Mouse (Mus musculus) layer of hippocampus, postnatal 10 days (tissue): ENCODE data around the gene Ccdc22. TPM values are rescaled to one million over a fixed set of nuclear protein-coding genes. Genes with fewer than 3 reads are reported as not detected.
A peak's percentile ranks its signal among the peaks of the same experiment; 100 is the strongest.

Experiments used
- DNase-seq, 2 experiments: peaks; one replicate each; pipeline ENCODE4 v3.0.0; 2021; ENCODE audit warnings: low spot score in 2 of 2
- long read RNA-seq: library from polyadenylated mRNA; stranded (forward); transcript quantifications from one replicate; pipeline ENCODE4 v2.0.0, GENCODE M21; 2023
- total RNA-seq, 2 experiments: library from RNA; stranded (reverse); gene quantifications; 2 replicates each; pipeline ENCODE4 v1.2.3; 2021

Gene Ccdc22
- 10 to 100 TPM; 21.3 to 23.4 TPM for total RNA-seq
- long read RNA-seq, transcript Ccdc22-201 (17 exons, 2,353 nt) = major isoform, 26 of 34 reads
- long read RNA-seq, partial matches to known transcripts = 3 of 34 reads
- long read RNA-seq, other reads (novel, unspliced or antisense) = 4 of 34 reads

DNA sequence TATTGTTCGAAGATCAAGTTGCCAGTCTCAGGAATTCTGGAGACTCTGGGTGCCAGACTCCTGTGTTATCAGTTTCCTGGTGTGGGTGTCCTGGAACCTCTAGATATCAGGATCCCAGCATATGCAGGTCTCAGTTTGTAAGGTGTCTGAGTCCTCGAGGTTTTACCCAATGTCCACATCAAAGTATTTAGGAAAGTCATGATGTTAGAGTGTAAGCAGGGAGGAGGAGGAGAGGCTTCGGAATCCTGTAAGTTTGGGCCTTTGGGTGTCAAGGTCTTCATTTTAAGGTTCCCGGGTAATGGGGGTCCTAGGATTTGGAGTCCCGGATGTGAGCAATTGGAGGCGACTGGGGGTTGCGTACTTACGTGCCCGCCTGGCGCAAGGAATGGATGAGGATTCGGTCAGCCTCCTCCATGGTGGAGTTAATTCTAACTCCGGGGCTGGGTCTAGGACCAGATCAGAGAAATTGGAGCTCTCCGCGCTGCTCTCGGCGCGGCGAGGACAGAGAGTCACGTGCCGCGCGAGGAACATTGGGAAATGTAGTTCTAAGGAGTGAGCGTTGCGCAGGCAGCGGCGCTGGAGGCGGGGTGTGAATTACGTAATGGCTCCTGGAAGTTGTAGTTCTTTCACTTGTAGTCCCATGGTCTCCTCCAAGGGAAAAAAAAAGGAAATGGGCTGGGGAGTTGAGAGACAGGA is at the start of gene Ccdc22:
Ccdc22 (minus strand) TSS at position 639 of the 696 bp plus-strand sequence.
- peak; percentile 70 to 75 for DNase-seq

DNA sequence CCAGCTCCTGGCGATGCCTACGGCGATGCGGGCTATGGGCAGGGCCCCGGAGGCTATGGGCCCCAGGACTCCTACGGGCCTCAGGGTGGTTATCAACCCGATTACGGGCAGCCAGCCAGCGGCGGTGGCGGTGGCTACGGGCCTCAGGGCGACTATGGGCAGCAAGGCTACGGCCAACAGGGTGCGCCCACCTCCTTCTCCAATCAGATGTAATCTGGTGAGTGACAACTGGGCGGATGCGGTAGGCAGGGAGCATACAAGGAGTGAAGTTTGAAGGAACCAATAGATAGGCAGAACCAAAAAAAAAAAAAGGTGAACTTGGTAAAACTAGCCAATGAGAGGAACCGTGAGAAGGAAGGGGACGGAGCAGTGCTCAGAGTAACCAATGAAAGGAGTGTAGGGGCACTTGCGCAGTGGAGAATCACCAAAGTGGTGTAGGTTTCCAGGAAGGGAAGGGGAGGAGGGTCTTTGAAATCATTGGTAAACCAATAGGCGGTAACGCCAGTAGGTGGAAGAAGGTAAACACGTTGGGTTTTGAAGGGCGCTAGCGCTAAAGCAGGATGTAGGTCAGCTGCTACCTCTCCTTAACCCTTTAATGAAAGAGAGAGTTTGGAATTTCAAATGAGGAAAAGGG is 43.5 kb upstream of the Ccdc22 start:
- DNase-seq = peak; percentile 65 to 69

DNA sequence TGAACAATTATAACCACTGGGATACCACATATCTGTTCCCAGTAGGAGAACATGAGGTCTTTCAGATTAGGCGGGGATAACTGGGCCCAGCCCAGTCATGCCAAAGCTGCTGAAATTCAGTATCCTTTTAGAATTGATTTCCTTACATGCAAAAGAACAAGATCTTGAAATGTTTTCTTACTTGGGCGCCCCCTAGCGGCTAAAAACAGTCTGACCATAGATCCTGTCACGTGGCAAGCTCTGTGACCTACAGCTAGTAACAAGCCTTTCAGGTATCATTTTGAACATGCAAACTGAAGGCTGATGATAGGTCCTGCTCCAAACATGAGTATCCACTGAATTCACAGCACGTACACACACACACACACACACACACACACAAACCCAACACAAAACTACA is 40.0 kb upstream of the Ccdc22 start:
- peak; percentile 75 to 80 for DNase-seq

DNA sequence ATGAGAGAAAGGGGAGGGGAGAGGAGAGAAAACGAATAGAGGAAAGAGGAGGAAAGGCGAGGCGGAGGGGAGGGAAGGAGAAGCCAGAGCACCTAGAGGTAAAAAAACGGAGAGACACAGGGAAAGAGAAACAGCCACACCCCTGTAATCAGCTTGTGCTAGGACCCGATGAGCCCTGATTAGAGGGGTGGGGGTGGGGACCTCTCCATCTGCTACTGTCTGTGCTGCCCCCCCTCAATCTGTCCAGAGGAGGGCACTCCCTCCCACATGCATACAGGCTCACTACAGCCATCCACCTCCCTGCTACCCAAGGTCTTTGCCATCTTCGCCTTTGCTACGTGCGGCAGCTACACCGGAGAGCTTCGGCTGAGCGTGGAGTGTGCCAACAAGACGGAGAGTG is 35.5 kb upstream of the Ccdc22 start:
- DNase-seq = no peak

DNA sequence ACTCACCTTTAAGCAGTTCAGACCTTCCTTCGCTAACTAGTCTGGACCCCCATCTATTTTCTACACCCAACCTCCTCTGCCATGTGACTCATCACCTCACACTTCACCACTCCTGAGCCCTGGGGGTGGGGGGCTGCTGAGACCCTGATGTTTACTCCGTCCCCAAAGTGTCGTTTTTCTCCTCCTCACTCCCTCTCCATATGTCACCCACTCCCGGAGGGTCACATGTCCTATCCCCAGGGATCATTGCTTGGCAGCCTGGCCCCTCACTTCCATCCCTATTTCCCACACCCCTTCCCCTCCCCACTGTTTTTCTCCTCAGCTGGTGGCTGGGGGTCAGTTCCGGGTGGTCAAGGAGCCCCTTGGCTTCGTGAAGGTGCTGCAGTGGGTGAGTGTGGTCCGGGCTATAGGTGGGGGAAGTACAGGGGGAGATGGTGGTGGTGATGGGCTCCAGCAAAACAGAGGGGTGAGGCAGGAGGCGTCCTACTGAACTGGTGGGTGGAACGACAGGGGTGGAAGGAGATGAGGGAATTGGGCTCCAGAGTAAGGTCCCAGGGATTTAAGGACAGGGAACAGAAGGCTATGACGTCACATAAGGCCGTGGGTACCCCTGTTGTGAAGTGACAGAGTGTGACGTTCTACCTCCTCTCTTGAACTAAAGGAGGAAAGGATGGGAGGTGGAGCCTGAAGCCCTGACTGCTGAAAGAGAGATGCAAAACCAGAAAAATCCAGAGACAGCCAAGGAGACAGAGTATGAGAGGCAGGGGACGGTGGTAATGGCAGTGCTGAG is 34.4 kb upstream of the Ccdc22 start:
- no peak for DNase-seq

DNA sequence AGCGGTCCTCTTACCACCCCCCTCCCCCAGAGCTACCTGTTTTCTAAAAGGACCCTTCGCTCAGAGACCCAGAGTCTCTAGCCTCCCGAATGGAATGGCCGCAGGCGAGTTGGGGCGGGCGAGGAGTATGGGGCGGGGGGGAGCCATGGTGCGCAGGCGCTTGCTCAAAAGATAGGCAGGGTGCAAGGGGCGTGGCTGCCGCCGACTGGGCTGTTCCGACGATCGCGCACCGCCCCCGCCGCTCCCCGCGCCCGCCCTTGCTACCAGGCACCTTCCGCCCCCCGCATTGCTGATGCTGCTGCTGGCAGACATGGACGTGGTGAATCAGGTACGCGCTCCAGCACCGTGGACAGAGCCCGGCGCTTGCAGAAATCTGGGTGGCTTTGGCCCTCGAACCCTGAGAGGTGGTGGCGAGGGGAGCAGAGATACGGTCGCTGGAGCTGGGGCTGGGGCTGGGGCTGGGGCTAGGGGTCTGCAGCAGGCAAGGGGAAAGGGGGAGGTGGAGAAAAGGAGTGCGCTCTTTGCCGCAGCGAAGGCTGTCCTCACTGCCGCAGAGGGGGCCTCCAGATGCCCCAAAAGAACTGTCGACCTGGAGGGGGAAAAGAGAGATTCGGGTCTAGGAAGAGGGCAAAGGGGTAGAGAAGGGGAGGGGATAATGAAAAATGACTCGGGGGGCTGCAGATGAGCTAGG is 33.2 kb upstream of the Ccdc22 start, which contains the start of gene Syp:
Syp (plus strand) TSS at position 71 of the 691 bp plus-strand sequence.
- peak; percentile 88 to 89 for DNase-seq

DNA sequence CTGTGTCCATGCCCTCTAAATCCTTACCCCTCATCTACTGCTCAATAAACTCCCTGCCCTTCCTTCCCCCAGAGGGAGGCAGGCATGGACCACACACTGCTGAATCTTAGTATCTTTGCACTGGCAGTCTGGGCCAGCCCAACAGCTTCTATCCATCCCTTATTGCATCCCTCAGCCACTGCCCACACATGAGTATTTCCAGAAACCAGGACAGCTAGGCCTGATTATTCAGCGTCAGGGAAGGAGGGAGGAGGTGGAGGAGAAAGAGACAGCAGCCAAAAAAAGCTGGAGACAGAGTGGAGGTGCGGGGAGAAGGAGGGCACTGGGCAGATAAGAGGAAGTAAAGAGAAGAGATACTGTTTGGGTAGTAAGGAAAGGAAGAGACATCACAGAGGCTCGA is 29.8 kb upstream of the Ccdc22 start:
- no peak for DNase-seq

DNA sequence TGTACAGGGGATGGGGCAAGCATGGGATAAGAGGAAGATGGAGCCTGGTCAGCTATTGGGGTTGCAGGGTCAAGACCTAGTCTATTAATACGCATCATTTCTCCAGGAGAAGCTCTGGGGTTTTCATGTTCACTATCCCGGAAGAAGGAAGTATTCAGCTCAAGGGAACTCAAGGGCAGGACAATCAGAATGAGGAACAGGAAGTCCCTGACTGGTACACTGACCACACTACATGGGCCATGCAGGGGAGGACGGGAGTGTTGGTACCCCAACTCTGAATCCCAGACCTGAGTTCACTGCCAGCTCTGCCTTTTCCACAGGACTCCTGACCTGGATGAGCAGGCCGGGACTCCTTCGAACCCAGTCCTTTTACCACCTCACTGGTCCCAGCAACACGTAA is 27.2 kb upstream of the Ccdc22 start:
- no peak for DNase-seq

DNA sequence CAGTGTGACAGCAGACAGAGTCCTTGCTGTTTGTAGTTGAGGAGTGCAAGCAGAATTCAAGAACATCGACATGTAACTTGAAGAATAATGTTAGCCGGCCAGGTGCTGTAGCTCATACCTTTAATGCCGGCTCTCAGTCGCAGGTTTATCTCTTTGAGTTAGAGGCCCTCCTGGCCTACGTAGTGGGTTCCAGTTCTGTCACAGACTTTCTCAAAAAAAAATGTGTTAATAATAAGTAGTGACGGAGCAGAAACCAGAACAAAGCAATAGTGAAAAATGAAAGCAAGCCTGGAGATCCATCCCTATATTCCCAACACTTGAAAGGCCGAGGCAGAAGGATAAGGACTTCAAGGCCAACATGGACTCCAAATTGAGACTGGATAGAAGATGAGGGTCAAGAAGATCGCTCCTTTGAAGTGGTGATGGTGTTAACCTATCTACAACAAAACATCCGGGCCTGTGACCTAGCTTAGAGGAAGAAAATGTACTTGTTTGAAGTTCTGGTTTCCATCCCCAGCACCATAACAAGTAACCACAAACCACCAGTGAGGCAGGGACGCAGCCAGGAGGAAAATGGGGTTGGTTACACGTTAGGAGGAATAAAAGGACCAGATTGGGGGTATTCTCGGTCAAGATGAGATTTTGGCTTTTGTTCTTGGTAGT is 12.7 kb upstream of the Ccdc22 start:
- DNase-seq = no peak

DNA sequence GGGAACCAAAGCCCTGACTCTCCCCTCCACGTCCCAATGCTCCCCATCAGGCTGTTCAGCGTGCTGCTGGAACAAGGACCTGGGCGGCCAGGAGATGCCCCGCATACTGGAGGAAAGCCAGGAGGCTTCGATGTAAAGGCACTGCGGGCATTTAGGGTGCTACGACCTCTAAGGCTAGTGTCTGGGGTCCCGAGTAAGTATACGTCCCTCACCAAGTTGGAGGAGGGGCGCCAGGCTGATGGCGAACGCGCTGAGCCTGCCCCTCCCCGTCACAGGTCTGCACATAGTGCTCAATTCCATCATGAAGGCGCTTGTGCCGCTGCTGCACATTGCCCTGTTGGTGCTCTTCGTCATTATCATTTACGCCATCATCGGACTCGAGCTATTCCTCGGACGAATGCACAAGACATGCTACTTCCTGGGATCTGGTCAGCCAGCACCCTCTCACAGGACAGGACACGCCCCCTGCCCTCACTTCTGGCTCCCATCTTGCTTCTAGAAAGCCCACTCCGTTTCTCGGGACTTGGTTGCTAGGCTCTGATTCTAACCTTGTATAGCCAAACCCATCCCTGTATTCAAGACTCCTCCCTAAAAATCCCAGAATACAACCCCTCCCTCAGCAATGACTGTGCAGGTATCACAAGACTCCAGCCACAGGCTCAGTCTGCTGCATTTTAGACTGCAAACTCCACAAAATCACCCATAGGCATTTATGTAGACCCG is 5.4 kb upstream of the Ccdc22 start:
- DNase-seq = peak; percentile 15 to 34

DNA sequence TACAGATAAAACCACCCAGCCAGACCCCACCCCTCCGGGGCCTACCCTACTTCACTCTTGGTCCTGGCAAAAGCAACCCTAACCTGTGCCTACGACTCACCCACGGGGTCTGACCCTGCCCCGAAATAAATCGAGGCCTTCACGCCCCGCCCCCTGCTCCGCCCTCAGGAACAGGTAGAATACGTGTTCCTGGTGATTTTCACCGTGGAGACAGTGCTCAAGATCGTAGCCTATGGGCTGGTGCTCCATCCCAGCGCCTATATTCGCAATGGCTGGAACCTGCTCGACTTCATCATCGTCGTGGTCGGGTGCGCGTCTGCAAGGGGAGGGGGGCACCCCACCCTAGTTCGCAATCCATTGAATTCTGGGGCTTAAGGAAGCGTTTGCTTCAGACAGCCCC is 4.7 kb upstream of the Ccdc22 start:
- peak; percentile 4 to 20 for DNase-seq

DNA sequence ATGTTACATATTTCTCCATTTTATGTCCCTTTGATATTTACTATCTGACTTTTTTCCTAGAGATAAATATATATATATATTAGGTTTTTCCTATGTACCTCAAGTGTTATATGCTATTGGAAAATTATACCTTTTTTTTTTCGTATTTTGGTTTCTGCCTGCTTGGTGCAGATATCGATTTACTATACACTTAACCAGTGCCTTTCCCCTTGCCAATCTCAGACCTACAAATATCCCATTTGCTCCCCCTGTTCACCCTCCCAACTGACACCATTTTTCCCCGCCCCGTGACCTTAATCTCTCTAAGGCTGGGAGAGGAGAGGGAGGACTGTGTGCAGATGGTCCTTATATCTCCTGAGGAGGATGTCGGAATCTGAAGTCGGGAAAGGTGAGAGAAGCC is 1.5 kb upstream of the Ccdc22 start, which contains the start of gene Cacna1f:
Cacna1f (plus strand) TSS at position 301 of the 400 bp plus-strand sequence.
- no peak for DNase-seq

DNA sequence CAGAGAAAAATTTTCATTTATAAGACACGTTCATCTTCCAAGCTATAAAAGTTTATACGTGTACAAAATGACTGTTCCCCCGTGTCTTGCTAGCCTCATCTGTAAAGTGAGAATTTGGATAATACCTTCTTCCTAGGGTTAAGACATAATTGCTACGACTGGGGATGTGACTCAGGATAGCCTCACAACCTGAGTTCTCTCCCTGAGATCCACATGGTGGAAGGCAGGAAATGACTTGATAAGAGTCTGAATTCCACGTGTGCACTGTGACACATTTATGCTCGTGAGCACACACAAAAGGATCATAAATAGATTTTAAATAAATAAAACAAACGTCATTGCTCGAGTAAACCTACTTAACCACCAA is 241 bp upstream of the Ccdc22 start:
- DNase-seq = no peak

DNA sequence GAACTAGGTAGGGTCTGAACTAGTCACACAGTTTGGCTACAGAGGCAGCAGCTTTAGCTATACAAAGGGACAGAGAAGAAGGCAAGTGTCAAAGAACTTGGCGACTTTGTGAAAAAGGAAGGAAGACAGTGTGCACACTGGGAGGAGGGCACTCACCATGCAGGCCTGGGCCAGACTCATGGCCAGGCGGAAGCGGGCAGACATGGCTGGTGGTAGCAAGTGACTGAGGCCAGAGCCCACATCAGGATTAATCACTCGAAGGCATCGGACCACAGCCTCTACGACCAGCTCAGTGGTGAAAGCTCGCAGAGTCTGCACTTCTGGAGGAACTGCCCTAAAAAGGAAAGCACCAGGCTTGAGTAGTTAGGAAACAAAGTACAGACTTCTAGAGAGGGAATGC is 1.3 kb downstream of the Ccdc22 start:
- no peak for DNase-seq

DNA sequence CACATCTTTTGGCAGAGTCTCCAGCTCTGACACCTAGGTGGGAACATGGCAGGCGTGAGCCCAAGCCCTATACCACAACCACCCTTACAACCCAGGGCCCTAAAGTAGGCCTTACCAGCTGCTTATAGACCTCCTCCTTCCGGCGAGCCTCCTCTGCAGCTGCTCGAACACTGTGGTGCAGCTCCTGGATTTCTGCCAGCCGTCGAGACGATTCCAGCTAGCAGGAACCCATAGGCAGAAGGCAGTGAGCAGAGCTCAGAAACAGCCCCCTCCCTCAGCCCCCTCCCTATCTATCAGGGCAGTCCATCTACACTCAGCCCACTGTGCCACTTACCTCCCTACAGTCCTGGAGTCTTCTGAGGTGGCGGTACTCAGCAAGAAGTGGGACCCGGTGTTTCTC is 9.9 kb downstream of the Ccdc22 start:
- no peak for DNase-seq

DNA sequence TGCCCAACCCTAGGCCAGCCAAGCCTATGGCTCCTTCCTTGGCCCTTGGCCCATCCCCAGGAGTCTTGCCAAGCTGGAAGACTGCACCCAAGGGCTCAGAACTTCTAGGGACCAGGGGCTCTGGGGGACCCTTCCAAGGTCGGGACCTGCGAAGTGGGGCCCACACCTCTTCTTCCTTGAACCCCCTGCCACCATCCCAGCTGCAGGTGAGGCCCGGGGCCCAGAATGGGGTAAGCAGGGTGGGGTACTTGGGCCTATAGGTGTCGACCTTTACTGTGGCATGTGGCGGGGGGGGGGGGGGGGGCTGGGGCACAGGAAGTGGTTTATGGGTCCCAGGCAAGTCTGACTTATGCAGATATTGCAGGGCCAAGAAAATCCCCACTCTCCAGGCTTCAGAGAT is 19.0 kb downstream of the Ccdc22 start:
- no peak for DNase-seq

DNA sequence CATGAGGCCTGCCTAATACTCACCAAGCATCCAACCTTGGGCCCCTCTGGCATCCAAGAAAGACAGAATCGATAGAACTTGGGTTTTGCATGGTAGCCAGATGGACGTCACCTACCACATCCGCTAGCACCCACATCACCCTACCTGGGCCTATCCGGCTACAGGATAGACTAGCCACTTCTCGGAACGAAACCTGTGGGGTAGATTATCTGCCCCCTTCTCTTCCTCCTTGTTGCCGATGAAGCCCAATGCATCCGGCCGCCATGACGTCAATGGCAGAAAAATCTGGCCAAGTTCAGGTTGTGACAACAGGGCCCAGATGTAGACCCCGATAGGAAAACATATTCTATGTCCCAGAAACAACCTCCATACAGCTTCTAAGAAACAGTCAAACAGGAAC is 21.4 kb downstream of the Ccdc22 start:
- no peak for DNase-seq

DNA sequence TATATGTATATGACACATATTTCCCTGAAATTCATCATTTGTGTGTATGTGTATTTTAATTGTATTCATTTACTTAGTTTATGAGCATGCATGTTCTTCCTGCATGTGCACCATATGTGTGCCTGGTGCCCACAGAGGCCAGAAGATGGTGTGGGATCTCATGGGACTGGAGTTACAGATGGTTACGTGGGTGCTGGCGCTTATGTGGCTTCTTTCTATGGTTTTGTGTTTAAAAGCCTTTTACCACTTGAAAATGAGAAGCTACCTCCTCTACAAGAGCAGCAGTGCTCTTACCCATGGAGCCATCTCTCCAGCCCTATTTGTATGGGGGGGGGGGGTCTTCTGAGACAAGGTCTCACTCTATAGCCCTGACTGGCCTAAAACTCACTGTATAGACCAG is 24.2 kb downstream of the Ccdc22 start:
- no peak for DNase-seq

DNA sequence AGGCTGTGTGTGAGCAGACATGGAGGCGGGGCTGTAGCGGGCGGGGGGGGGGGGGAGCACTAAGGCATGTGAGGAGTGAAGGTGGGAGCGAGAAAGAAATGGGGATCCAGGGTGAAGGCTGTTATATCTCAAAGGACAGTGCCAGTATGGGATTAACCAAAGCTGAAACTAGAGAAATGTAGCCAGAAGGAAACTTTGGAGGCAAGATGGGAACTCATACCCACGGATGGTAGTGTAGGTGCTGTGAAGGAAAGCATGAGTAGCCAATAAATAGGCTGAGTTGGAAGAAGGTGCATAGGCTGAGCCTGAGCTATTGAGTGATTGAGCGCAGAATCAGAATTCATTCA is 30.5 kb downstream of the Ccdc22 start:
- no peak for DNase-seq
